Mouse (Mus musculus) spleen, postnatal 4 days (tissue): ENCODE measurements around the gene Nhlrc2.

Experiments
- DNase-seq, 2 experiments: peaks; one replicate each; pipeline ENCODE4 v3.0.0; 2022; ENCODE audit warnings: low spot score in 2 of 2

The Nhlrc2 gene

DNA sequence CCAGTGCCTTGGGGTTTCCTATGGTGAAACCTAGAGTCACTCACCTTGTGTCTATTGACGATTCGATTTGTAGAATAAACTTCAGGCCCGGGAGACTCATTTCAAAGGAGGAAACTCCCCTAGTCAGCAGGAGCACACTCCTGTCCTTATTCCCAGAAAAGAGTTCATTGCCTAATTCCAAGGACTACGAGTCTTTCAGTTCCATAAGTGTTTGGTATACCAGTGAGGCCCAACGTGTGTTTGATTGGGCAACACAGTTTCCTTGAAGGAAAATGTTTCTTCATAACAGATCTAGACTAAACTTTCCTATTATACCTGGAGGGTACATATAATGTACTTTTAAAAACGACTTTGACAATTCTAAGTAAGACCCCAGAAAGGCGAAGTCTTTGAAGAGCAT is 73.8 kb downstream of the Nhlrc2 start:
- no peak for DNase-seq

DNA sequence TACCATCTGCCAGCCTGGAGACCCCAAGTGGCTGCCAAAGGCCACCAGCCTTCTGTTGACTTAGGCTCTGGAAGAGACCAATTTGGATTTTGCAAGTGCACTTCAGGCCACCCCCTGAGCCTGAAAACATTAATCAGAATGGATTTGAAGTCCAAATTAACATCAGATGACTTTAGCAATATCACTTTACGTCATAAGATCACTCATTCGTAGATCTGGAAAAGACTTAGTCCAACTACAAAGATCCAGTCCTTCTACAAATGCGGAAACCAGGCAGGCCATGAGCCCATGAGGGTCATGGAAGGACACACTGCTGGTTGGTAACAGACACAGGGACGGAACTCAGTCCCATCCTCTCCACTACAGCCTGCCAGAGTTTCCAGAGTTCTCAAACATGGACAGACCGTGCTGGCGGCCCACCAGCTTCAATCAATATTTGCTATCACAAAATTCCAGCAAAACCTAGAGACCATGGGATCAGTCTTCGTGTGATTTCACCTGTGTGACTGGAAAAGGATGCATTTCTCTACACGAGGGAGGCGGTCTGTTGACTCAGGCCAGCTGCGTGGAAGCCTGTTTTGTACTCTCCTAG is 79.9 kb downstream of the Nhlrc2 start:
- no peak for DNase-seq

DNA sequence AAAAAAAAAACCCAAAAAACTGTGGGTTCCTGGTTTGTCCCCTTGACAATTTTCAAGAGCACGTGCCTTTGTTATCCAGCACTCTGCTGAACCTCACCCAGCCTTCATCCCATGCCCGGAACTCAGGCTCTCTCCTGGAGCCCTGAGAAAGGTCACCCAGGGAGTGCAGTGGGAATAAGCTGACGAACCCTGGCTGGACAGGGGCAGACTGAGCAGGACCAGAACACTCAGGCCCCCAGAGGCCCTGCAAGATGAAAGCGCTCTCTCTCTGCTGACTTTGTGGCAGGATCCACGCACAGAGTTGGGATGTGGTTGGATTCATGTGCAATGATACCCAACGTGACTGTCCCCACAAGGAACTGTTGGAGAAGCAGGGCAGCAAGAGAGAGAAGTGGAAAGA is 81.6 kb downstream of the Nhlrc2 start:
- DNase-seq = no peak

DNA sequence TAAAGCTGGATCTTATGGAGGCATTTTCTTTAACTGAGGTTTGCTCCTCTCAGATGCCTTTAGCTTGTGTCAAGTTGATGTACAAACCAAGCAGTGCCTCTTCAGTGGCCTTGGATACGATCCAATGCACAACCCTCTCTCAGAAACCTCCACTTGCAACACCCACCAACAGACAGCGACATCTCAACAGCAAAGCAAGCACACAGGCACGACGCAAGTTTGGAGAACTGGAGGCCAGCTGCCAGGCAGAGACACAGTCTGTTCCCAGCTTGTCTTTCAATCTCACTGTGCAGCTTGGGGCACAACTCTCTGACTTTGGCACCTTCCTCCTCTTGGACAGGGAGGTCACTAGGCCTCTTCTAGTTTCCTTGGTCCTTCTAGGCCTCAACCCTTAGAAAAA is 83.0 kb downstream of the Nhlrc2 start:
- no peak for DNase-seq

DNA sequence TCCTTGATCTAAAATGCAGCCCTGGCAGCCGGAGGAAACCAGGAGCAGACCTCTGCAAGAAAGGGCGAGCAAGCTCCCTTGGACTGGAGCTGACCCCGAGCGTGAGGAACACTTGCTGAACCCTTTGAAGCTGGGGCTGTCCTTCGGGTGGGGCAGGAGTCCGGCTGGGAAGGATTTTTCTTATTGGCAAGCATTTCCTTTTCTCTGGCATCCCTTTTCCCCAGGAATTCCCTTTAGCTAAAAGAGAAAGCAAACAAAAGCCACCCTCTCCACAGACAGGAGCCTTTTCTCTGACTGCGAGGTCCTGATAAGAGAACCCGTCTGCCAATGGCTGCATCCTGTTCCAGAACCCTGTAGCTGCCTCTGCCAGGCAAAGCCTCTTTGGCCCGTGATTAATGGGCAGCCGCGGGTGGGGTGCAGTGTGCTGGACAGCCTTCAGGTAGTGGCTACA is 83.4 kb downstream of the Nhlrc2 start:
- no peak for DNase-seq

DNA sequence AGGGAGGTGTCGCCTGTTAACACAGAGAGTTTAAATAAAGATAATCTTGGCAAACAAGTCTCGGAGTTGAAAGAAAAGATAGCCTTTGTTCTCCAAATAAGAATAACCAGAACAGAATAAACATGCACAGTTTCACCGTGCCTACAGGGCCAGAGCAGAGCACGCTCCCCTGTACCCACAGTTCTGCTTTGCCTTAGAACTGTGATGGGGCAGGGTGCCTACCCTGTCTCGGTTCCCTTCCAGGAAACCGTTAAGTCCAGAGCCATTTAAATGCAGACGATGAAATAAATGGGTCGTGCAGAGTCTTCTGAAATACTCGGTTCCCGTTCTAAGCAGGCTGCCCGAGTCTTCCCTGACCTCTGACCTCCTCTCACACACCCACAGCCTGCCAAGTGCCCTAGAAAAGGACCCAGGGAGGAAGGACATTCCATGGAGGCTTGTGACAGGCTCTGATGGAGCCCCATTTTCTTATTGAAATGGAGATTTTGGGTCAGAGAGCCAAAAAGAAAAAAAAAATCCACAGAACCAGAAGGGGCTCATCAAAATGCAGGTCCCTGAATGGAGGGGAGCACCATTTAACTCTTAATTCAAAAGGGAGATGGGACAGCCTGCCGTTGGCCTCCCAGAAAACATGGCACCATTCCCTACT is 89.1 kb downstream of the Nhlrc2 start:
- DNase-seq = no peak

DNA sequence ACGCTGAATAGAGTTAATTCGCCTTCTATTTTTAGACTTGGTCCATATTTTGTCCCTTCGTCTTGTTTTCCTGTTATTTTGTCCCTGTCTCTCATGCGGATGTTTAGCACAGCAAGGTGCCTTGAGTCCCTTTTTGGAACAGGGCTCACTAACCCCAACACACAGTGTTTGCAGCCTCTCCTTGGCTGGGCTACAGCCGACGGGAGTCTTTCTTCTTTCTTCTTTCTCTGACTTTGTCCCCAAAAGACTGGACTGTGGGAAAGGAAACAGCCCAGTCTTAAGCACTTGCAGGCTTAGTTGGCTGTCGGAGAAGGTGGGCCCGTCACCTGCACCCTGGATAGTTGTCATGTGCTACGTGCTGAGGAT is 89.6 kb downstream of the Nhlrc2 start:
- no peak for DNase-seq

DNA sequence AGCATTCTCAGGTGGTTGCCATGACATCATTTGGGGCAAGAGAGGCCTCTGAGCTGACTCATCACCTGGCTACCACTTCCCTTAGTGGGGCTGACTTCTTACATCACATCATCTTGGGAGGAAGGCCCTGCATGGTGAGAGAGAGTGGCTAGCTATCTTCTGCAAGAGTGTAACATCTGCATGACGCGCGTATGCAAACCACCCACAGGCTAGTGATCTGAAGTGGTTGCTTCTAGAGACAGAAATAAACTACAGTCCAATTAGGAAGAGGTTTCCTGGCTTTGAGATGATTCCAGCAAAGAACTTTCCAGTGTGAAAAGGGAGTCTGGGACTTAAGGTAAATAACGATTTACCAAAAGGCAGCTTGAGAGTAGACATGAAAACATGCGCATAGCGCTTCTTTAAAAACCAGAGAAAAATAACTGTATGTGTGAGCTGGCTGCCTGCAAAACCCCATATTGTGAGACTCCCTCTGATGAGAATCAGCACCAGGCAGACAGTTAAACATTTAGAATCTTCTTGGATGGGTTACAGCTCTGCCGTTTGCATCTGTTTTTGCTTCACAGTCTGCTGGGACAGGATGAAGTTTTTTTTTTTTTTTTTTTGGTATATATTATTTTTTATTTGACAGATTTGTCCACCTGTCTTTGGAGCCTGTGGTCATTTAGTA is 99.5 kb downstream of the Nhlrc2 start:
- DNase-seq = no peak

DNA sequence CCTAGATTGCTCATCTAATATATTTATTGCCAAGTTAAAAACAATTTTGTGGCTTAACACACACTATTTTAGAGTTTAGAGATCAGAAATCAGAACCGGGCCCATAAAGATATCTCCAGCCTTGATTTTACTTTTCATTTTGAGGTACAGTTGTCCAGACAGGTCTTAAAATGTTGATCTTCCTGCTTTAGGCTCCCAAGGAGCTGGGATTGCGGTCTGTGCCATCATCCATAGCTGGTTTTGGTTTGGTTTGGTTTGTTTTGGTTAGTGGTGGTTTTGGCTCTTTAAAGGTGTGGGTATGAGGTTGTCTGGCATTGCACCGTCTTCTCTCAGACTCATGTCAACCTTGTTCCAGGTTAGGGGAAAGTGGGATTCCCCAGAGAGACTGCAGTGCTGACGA is 103.2 kb downstream of the Nhlrc2 start:
- no peak for DNase-seq

DNA sequence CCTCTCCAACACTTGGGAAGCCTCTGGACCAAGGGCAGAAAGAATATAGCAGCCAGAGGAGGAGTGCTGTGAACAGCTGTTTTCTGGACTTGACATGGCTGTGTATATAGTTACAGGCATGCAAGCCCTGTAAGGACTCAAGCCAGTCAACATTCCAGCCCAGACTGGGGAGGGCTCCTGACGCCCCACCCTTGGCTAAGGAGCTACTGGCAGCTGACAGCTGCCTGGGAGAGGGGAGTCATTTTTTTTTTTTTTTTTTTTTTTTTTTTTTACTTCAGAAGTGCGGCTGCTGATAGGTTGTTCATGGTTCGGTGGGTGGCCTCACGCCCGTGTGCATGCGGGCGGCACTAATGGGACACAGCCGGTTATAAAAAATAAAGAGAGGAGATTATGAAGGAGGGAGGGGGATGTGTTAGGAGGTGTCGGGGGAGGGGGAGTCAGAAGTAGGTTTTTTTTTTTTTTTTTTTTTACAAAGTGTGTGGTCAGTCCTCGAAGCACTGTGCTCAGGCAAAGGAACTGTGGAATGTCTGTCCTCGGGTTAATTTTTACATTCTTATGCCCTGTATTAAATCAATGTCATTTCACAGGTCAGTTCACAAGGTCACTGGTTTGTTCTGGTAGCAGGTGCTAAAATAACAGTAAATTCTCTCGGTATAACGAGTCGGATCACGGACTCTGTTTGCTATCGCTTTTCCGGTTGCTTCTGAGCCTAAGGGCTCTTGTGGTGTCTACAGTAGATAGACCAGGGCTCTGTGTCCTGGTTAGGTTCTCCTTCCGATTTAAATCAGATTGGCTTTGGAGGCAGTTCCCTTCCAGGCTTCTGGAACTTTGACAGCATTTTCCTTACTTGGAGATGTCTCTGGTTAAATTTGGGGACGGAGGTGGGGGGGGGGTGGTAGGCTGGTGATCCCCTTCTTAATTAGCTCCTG is 104.2 kb downstream of the Nhlrc2 start:
- no peak for DNase-seq
